Mouse (Mus musculus): ENCODE measurements around the gene Usp12.

Gene Usp12

DNA sequence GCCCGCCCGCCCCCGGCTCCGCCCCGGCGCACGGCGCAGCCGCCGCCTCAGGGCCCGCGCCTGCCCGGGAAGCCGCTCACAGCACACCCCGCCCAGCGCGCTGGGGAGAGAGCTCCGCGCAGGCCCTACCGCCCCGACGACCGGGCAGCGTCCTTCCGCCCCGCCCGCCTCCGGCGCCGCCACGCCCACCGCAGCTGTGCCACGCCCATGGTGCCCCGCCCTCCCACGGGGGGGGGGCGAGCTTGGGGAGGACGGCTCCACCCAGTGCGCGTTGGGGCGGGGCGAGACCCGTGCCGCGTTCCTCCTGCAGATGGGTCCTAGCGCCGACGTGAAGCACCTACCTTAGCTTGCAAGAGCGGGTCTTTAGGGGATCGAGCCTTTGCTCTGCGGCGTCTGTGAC, at the start of gene Usp12:
Gene Usp12 (minus strand): TSS at position 154 of the 400 bp plus-strand sequence.
- peak; percentile 86 for DNase-seq (ENCODE audit: low read depth)

DNA sequence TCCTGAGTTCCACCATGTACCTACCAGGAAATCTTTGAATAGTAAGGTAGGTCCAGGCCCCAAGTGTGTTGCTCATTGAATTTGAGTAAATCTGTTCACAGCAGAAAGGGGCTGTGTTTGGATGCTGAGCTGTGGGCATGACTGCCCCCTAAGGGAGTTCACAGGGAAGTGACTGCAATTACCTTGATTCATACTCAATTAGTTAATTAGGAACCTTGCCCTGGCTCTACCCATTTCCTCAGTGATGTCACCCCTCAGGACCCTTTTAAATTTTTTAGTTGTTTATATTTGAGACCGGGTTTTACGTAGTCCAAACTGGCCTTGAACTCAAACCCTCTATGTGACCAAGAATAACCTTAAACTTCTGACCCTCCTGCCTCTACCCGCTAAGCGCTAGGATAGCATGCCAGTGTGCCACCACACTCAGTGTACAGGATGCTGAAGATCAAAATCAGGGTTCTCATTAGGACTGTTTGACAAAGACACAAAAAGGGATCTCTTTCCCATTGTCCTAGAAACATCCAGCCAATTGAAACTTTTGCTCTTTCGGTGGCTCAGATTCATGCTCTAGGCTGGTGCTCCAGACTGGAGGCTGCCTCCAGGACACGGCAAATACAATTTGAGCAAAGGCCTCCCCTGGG, 49.6 kb upstream of the Usp12 start:
- DNase-seq (ENCODE audit: low read depth), result no peak

DNA sequence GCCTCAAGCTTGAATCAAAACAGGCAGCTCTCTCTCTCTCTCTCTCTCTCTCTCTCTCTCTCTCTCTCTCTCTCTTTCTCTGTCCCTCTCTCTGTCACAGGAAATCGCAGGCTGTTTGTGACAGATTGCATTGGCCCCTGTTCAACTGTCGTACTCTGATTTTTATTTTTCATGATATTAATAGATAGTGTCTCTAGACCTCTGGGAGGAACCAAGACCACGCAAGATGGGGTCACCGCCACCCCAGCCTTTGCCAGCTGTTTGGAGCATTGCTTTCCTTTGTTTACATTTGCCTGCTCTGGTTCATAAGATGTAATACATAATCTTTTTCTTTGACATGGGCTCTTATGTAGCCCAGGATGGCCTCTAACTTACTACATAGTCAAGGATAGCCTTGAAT, 47.2 kb upstream of the Usp12 start:
- no peak for DNase-seq (ENCODE audit: low read depth)

DNA sequence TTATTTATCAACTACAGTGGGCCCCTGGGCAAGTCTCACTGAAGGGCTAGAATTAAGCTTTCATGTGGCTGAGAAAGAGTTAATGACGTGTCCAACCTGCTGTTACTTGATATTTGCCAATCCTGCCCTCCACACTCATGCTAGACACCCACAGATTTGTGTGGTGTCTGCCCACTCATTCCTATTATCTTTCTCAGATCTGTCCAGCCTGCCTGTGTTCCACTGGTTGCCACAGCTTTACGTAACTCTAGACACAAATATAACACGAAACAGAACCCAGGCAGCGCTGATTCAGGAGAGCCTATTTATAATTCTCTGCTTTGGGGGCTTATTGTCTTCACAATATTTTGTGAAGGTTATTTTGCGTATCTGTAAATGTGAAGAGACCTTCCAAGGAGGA, 46.5 kb upstream of the Usp12 start:
- DNase-seq (ENCODE audit: low read depth), result no peak

DNA sequence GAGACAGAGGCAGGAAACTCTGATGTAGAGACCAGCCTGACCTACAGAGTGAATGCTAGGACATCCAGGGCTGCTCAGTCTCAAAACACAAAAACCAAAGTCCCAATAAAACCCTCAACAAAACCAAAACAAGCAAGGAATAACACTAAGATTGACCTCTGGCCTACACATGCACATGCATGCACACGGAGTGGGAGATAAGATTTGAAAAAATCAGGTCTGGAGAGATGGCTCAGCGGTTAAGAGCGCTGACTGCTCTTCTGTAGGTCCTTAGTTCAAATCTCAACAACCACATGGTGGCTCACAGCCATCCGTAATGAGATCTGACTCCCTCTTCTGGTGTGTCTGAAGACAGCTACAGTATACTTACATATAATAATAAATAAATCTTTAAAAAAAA, 45.6 kb upstream of the Usp12 start:
- no peak for DNase-seq (ENCODE audit: low read depth)

DNA sequence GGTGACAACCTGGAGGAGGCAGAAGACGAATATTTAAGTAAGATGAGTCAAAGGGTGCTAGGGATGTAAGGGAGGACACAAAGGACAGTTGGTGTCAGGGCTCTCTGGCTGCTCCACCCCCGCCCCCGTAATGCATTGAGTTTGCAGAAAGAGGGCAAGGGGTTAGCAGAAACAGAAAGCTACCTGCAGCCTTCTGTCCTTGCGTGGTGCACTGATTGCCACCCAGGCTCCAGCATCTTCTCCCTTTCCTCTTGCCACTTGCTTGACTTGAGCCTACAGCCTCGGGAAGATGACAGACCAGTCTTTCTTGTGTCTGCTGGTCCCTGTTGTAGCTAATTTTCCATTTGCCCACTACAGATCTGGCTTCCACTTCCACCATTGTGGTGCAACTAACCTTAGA, 45.0 kb upstream of the Usp12 start:
- DNase-seq (ENCODE audit: low read depth), result no peak

DNA sequence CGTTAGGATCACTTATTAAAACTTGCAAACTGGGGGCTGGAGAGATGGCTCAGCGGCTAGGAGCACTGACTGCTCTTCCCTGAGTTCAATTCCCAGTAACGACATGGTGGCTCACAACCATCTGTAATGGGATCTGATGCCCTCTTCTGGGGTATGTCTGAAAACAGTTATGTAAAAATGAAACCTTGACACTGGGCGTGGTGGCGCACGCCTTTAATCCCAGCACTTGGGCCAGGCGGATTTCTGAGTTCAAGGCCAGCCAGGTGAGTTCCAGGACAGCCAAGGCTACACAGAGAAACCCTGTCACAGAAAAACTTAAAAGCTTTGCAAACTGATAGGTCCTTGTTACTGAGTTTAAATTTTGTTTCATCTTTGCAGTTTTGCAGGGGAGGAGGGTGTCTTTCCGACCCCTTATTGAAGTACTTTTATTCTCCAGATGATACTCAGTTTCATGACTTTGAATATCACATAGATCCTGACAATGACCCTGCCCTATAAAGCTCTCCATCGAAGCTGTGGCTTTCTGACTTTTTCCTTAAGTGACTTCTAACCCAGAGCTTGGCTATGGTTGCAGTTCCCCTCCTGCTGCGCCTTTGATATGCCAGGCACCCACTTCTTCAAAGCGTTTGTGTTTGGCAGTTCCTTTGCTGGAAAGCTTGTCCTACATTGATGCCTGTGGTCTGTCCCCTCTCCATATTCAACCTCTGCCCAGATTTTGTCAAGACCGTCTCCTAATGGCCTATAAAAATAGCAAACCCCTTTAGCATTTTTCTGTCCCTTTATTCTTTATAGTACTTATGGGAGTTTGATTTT, 44.2 kb upstream of the Usp12 start:
- DNase-seq (ENCODE audit: low read depth), result no peak

DNA sequence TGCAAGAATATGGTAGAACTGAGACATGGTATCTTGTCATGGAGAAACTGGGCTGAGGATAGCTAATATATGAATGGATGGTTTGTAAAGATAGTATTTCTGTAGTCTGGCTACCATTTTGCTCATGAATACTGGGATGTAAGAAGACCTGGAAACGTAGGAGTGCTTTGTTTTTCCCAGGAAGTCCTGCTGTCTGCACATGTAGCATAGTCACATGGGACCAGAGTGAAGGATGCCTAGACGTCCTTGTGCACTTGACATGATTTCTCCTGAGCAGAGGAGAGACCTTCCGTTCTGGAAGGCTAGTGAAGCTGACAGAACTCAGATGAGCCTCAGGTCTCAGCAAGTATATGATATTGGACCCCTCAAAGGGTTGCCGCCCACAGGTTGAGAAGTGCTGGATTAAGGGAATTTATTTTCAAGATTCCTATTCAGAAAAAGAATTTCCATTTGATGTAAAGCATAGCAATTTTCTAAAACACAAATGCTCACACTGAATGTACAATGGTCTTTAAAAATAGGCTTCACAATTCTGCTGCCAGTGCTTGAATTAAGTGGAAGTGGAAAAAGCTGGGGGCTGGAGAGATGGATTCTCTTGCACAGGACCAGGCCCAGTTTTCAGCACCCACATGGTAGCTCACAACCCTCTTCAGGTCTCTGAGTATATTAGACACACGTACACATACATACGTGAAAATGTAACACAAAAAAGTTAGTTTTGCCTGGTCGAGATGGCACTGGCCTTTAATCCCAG, 43.3 kb upstream of the Usp12 start:
- DNase-seq (ENCODE audit: low read depth), result no peak

DNA sequence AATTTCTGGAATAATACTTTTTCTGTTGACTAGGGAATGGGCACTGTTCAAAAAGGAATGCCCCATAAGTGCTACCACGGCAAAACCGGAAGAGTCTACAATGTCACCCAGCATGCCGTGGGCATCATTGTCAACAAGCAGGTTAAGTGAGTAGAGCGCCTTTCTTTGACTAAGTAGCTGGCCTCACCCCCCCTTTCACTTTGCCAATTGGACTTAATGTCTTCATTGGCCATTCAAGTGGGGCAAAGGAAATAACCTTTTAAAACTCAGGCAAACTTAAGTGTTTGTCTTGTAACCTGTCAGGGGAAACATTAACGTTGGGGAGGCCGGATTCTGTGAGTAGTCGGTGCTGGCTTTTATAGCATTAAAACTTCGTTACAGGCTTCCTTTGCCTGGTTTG, 40.2 kb upstream of the Usp12 start:
- no peak for DNase-seq (ENCODE audit: low read depth)

DNA sequence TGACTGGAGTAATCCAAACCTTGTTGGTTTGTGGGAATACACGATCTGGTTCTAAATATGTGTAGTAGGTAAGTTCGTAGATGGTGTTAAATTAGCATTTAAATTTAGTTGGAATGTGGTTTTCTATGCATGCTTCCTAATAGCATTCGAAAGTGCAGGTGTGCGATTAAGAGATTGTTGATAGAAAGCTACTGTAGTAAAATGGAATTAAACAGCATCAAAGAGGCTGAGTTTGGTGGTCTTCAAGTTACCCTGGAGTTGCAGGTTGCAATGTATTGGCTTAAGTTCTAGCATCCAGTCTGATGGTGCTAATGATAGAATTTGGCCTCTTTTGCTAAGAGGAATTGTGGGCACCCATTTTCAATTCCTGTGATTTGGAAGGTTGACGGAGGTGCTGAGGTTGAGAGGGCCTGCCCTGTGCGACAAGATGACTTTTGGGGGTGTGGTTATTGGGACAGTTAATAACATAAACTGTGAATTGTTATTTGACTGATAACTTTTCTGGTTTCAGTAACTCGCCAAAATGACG, 38.9 kb upstream of the Usp12 start:
- DNase-seq (ENCODE audit: low read depth), result no peak

DNA sequence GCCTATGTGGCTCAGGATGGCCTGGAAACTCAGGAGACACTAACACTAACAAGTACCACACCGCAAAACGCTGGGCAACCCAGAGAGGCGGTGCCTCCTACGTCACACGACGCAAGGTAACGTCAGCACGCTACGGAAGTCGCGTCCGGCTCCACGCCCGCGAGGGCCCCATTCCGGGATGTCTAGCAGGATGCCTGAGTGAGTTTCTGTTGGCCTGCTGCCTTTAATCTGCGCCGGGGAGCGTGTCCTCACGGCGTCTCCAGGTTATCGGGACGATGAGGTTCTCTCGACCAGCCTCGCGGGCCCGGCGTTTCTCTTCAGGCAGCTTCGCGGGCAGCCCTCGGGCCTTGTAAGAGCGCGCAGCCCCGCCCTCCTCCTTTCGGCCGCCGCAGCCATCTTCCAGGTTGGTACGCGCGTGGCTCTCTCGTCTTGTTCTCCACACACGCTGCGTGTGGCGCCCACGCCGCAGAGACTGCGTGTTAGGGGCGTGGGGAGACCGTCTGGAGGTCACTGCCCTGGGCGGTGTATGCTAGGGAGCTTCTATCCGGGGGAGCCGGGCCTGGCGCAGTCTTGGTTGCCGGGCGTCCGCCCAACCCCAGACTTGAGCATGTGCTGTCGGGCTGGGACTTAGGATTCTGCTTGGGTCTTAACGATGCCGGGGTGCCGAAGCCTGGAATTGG, 38.1 kb upstream of the Usp12 start, which contains the start of gene Rpl21:
Gene Rpl21 (plus strand): TSS at position 122 of the 680 bp plus-strand sequence.
- peak; percentile 86 for DNase-seq (ENCODE audit: low read depth)

DNA sequence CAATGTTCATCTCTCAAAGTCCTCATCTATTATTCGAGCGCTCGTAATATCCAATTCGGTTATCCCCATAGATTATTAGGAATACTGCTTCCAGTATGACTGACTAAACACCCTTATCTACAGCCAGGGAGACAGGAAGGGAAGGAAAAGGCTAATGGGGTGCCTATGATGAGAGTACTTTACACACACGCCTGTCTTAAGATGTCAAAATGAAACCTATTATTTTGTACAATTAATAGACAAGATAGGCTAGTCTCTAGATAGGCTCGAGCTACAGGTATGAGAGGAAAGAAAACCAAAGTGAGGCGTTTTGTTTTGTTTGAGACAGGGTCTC, 37.6 kb upstream of the Usp12 start:
- DNase-seq (ENCODE audit: low read depth), result no peak

DNA sequence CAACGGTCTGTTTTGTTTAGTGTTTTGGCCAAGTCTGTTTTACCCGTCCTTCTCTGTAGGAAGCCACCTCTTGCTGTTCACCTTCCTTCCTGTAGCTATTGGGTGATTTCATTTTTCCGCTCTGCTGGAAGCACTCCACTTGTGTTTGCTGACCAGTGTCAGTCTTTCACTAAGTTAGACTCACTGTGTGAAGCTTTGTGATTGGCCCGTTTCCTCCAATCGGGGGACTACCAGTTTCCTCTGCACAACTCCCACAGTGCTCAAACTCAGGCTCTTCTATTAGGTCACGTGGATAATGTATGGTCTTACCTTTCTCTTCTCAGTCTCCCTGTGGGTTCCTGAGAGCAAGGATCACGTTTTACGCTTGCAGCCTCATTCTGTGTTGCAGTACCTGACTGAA, 34.7 kb upstream of the Usp12 start:
- no peak for DNase-seq (ENCODE audit: low read depth)

DNA sequence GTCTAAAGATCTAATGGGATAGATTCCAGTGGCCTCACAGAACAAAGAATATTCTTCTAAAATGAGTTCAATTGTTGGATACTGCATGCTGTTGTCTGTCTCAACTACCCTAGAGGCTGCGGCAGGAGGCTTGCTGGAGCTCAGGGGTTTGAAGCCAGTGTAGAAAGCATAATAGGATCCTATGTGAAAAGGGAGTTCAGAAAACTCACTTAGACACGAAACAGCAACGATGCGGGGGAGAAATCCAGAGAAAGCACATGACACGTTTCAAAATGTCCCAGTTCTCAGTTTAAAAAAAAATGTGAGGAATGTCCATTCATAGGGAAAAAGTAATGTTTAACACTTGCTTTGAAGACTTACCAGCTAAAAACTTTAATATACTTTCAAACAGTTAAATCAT, 28.2 kb upstream of the Usp12 start:
- DNase-seq (ENCODE audit: low read depth), result no peak

DNA sequence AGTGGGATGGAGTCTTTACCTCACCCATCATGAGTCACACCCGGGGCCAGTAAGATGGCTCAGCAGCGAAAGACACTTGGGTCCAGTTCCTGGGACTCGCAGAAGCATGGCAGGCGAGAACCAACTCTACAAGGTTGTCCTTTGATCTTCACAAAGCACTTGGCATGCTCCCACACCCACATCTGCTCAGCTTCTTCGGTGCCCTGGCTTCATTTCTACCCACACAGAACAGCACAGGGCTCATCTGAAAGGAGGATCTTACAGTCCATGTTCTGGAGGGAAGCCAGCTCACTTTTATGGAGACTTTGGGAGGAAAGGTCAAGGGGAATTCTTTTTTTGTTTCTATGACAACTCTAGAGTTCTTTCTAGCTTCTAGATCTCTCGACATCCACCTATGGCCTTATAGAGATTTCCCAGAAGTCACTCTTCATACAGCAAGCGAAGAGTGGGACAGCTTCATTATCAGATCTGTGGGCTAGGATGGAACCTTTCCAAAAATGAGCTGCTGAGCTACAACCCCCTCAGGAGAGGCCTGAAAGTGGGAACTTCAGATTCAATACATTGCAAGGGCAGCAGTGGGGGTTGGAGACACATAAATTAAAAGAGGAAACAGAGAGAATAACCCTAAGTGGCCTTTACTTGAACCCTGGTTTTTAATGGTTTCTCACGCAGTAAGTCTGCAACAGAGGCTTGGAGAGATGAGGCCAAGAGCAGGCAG, 24.3 kb upstream of the Usp12 start:
- no peak for DNase-seq (ENCODE audit: low read depth)

DNA sequence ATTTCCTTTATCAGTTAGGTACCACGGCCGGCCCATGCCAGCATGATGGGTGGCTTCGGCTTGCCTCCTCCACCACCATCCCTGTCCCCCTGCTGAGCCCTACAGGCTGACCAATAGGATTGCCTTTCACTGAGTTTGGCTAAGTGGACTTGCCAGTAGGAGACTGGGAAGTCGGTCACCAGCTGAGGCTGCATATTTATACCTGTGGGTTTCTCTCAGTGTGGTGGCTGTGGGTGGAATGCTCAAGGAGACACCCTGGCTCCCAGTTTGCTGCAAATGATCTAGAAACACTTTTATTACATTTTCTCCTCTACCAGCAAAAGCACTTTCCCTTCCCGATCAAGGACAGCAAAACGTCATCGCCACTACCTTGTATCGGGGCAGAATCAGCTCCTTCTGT, 22.8 kb upstream of the Usp12 start:
- DNase-seq (ENCODE audit: low read depth), result no peak

DNA sequence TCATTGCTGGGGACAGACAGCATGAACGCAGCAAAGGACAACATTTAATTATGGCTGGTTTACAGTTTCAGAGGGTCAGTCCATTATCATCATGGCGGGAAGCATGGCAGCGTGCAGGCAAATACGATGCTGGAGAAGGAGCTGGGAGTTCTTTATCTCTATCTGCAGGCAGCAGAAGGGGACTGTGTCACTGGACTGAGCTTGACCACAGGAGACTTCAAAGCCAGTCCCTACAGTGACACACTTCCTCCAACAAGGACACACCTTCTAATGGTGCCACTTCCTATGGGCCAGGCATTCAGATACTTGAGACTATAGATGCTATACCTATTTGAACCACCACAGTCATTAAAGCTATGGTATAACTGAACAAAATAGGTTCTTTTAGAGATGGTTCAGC, 20.6 kb upstream of the Usp12 start:
- no peak for DNase-seq (ENCODE audit: low read depth)

DNA sequence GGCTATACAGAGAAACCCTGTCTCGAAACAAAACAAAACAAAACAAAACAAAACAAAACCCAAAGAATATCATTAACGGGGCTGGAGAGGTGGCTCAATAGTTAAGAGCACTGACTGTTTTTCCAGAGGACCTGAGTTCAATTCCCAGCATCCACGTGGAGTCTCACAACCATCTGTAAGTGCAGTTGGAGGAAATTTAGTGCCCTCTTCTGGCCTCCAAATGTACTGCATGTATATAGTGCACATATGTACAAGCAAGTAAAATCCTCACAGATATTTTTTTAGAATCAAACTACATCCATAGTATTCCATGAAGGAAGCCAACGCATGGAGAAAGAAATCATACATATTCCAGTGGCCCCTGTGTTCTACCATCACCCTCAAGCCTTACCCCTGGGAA, 18.6 kb upstream of the Usp12 start:
- DNase-seq (ENCODE audit: low read depth), result no peak

DNA sequence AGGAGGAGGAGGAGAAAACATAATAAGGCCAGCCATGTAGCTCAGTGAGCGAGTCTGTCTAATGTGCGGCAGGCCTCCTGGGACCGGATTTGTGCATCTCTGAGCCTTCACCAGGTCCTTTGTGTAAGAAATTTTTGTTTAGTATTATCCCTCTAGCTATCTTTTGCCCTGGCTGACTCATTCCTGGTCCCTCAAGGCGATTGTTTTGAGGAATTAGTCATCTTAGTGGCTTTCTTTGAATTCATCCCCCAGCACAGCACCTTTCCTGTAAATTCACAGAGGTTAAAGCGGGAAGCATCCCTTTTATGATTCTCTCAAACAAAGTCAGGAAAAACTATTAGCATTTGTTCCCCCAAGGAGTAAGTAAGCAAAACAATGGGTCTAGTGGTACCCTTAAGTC, 18.1 kb upstream of the Usp12 start:
- DNase-seq (ENCODE audit: low read depth), result no peak

DNA sequence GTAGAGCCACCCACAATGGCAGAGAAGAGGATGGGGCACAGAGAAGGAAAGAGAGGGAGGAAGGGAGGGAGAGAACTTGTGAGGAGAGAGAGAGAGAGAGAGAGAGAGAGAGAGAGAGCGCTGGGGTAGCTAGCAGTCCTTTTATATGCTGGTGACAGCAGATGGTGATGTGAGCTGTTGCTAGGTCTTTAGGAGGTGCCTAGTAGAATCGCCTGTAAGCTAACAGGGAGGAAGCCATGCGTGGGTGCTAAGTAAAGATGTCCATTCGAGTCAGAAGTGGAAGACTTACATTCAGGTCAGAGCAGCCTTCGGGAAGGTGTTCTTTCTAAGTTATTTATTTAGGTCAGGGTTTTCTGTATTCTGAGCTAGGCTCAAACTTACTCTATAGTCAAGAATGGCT, 15.1 kb upstream of the Usp12 start:
- no peak for DNase-seq (ENCODE audit: low read depth)

DNA sequence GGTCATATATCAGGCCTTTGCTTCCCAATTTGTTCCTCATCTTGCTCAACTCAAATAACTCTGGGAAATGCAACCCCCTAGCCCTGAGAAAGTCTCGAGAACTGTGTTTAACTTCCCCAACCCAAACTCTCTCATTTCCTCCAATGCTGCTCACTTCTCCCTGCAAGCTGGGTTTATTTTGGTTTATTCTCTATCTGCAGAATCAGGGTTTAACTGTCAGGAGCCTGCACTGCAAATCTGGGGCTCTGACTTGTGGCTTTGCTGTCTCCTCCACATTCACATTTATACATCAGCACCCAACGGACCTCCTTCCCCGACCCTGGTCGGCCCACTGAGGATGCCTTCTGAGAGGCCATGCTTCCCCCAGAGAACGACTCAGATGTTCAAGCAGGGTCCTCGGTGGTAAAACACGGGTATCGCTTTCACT, 11.2 kb upstream of the Usp12 start:
- DNase-seq (ENCODE audit: low read depth), result no peak

DNA sequence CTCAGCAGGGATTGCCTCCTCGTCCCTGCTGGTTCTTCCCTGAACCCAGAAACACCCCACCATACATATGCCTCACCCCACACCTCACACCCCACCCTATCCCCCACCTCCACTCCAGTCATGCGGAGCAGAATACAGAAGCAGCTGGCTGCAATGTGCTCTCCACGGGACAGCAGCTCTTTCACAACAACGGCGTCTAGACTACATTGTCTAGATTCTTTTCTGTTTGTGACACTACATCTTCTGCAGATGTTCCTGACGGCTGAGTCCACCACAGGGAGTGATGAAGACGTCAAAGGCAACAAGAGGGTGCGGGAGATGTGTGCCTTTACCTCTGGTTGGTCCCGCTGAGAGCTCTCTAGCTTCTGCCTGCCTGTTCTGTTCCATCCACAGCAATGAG, 3.2 kb upstream of the Usp12 start:
- DNase-seq (ENCODE audit: low read depth), result no peak

Data from c-Kit-positive CD71-positive TER-119-negative erythroid progenitor cells, embryonic 14.5 days (primary cell).